Mouse (Mus musculus) heart, embryonic 14.5 days (tissue): ENCODE data around the gene Acad11. TPM values are rescaled to one million over a fixed set of nuclear protein-coding genes. Genes with fewer than 3 reads are reported as not detected.

ENCODE experiments used
- ATAC-seq: fragments of 200-750 bp; cut with Nextera tagmentation; 2 replicates; pipeline ENCODE4 v1.8.0; 2017; ENCODE audit warnings: low read depth, moderate TSS enrichment; ENCODE audit not compliant: insufficient number of reproducible peaks, insufficient read depth, low FRiP score
- H3K27ac ChIP-seq, 2 experiments: fragments of 200-500 bp in 1 of 2; fragments of 300-500 bp in 1 of 2; sonication (generic) in 1 of 2; replicated peaks in 1 of 2; 2 replicates each; pipeline ENCODE4 v1.5.1; 2012 to 2014; ENCODE audit warnings: low read depth in 2 of 2, low read length in 2 of 2, control low read depth in 1 of 2, mild to moderate bottlenecking in 1 of 2, mixed read lengths in 1 of 2; ENCODE audit not compliant: control insufficient read depth in 1 of 2, insufficient read depth in 1 of 2
- H3K27me3 ChIP-seq: fragments of 300-500 bp; sonication (generic); 2 replicates; pipeline ENCODE4 v1.6.1; 2014; ENCODE audit warnings: mild to moderate bottlenecking, low read length, control low read depth; ENCODE audit not compliant: control insufficient read depth, insufficient read depth
- H3K36me3 ChIP-seq: fragments of 300-500 bp; sonication (generic); 2 replicates; pipeline ENCODE4 v1.6.1; 2014; ENCODE audit warnings: mild to moderate bottlenecking, control low read depth, low read length, mixed read lengths; ENCODE audit not compliant: control insufficient read depth, insufficient read depth
- H3K4me1 ChIP-seq, 2 experiments: fragments of 200-500 bp in 1 of 2; fragments of 300-500 bp in 1 of 2; sonication (generic) in 1 of 2; 2 replicates each; pipeline ENCODE4 v1.6.1; 2012 to 2014; ENCODE audit warnings: low read length in 2 of 2, control low read depth in 1 of 2, mixed read lengths in 1 of 2; ENCODE audit not compliant: control insufficient read depth in 2 of 2, insufficient read depth in 2 of 2
- H3K4me2 ChIP-seq: fragments of 300-500 bp; sonication (generic); 2 replicates; pipeline ENCODE4 v1.6.1; 2014; ENCODE audit warnings: mild to moderate bottlenecking, low read length
- H3K4me3 ChIP-seq, 2 experiments: fragments of 200-500 bp in 1 of 2; fragments of 300-500 bp in 1 of 2; sonication (generic) in 1 of 2; 2 replicates each; pipeline ENCODE4 v1.5.1; 2012 to 2014; ENCODE audit warnings: low read length in 2 of 2, mild to moderate bottlenecking in 2 of 2, control low read depth in 1 of 2, low read depth in 1 of 2, moderate library complexity in 1 of 2; ENCODE audit not compliant: control insufficient read depth in 1 of 2, insufficient read depth in 1 of 2
- H3K9ac ChIP-seq: fragments of 300-500 bp; sonication (generic); 2 replicates; pipeline ENCODE4 v1.6.1; 2014; ENCODE audit warnings: mild to moderate bottlenecking, low read length
- H3K9me3 ChIP-seq: fragments of 300-500 bp; sonication (generic); 2 replicates; pipeline ENCODE4 v1.6.1; 2016; ENCODE audit warnings: low read length, control low read depth; ENCODE audit not compliant: control insufficient read depth
- WGBS: fragments of 180-500 bp; shearing (Covaris S2); extraction: QIAGEN DNeasy Blood & Tissue Kit; methylation state at CpG from one replicate; pipeline ENCODE4 v1.1.7; 2014; 5-methylcytosine and 5-hydroxymethylcytosine counted together
- polyA plus RNA-seq: library from polyadenylated mRNA; unstranded; fragments of >200 nt; fragmentation: Nextera tagmentation; extraction: Ambion mirVana; gene quantifications from 2 replicates; pipeline ENCODE4 v1.2.1, GENCODE M21; 2014

The Acad11 gene
- polyA plus RNA-seq, 1 experiment from 2014 or later, result 11.4 TPM

GRCm38 (mm10) chr9:104142805-104143204, 79.6 kb downstream of the Acad11 start:
- H3K36me3 ChIP-seq, result no peaks in the 10 kb centered on the region
- H3K27ac ChIP-seq, result no peak overlapping the region
- peak; percentile 64 for ATAC-seq
- H3K4me1 ChIP-seq, result no peaks in the 10 kb centered on the region; a peak in 1 of 4 replicates
- H3K4me2 ChIP-seq, result no peak overlapping the region
- no peak overlapping the region for H3K4me3 ChIP-seq
- H3K9me3 ChIP-seq, result peaks cover 5% of the 10 kb centered on the region; the same call in 1 of the 2 replicates
- H3K9ac ChIP-seq, result no peak overlapping the region
- WGBS, result 60% methylated on average over 14 of the region's 14 CpGs
- no peaks in the 10 kb centered on the region for H3K27me3 ChIP-seq

GRCm38 (mm10) chr9:104144314-104144996, 81.3 kb downstream of the Acad11 start:
- H3K27me3 ChIP-seq, result no peaks in the 10 kb centered on the region
- H3K4me1 ChIP-seq, result no peaks in the 10 kb centered on the region; a peak in 1 of 4 replicates
- 87% methylated on average over 8 of the region's 8 CpGs for WGBS
- H3K4me3 ChIP-seq, result no peak overlapping the region
- no peak overlapping the region for H3K4me2 ChIP-seq
- no peak for ATAC-seq
- H3K27ac ChIP-seq, result no peak overlapping the region
- H3K9me3 ChIP-seq, result no peaks in the 10 kb centered on the region
- 0 out of 2 replicates have a peak, but pooled peaks cover 2% of the 10 kb centered on the region for H3K36me3 ChIP-seq
- H3K9ac ChIP-seq, result no peak overlapping the region

- Histone ChIP-seq H3K9ac (no peak overlapping the region), H3K4me3 (no peak overlapping the region), H3K36me3 (peaks cover 22% of the 10 kb centered on the region), H3K9me3 (no peaks in the 10 kb centered on the region), H3K27ac (no peak overlapping the region), H3K4me1 (no peaks in the 10 kb centered on the region; a peak in 1 of 4 replicates), H3K4me2 (no peak overlapping the region), H3K27me3 (no peaks in the 10 kb centered on the region)
- ATAC-seq, result no peak
- 55% methylated on average over 7 of the region's 7 CpGs for WGBS
Observed at GRCm38 (mm10) chr9:104146683-104147082, 83.5 kb downstream of the Acad11 start.

- Histone ChIP-seq H3K9ac (no peak overlapping the region), H3K4me1 (no peaks in the 10 kb centered on the region), H3K4me2 (no peak overlapping the region), H3K36me3 (peaks cover 44% of the 10 kb centered on the region), H3K27ac (no peak overlapping the region), H3K4me3 (no peak overlapping the region), H3K27me3 (no peaks in the 10 kb centered on the region), H3K9me3 (no peaks in the 10 kb centered on the region)
- no peak for ATAC-seq
- WGBS, result 75% methylated on average over 7 of the region's 7 CpGs
Observed at GRCm38 (mm10) chr9:104148969-104149368, 85.8 kb downstream of the Acad11 start.

- no peak overlapping the region for H3K9ac ChIP-seq
- no peak overlapping the region for H3K4me2 ChIP-seq
- no peak overlapping the region for H3K27ac ChIP-seq
- no peaks in the 10 kb centered on the region for H3K9me3 ChIP-seq
- H3K4me1 ChIP-seq, result no peaks in the 10 kb centered on the region
- peaks cover 75% of the 10 kb centered on the region for H3K36me3 ChIP-seq
- no peak for ATAC-seq
- H3K4me3 ChIP-seq, result no peak overlapping the region
- 87% methylated on average over 7 of the region's 7 CpGs for WGBS
- H3K27me3 ChIP-seq, result no peaks in the 10 kb centered on the region
Observed at GRCm38 (mm10) chr9:104152121-104152520, 88.9 kb downstream of the Acad11 start.

GRCm38 (mm10) chr9:104155100-104155715, 92.0 kb downstream of the Acad11 start:
- H3K9me3 ChIP-seq, result no peaks in the 10 kb centered on the region
- ATAC-seq, result no peak
- H3K36me3 ChIP-seq, result peaks cover 99% of the 10 kb centered on the region
- H3K4me2 ChIP-seq, result no peak overlapping the region
- no peaks in the 10 kb centered on the region for H3K27me3 ChIP-seq
- no peaks in the 10 kb centered on the region for H3K4me1 ChIP-seq
- no peak overlapping the region for H3K27ac ChIP-seq
- 92% methylated on average over 14 of the region's 14 CpGs for WGBS
- no peak overlapping the region for H3K9ac ChIP-seq
- H3K4me3 ChIP-seq, result no peak overlapping the region

- no peaks in the 10 kb centered on the region for H3K4me1 ChIP-seq
- 91% methylated on average over 8 of the region's 8 CpGs for WGBS
- no peak for ATAC-seq
- no peaks in the 10 kb centered on the region for H3K27me3 ChIP-seq
- H3K9ac ChIP-seq, result no peak overlapping the region
- H3K27ac ChIP-seq, result no peak overlapping the region
- no peak overlapping the region for H3K4me2 ChIP-seq
- no peak overlapping the region for H3K4me3 ChIP-seq
- H3K36me3 ChIP-seq, result peaks cover 99% of the 10 kb centered on the region
- H3K9me3 ChIP-seq, result no peaks in the 10 kb centered on the region
Observed at GRCm38 (mm10) chr9:104156506-104156905, 93.3 kb downstream of the Acad11 start.
